In the genomic region with DNA sequence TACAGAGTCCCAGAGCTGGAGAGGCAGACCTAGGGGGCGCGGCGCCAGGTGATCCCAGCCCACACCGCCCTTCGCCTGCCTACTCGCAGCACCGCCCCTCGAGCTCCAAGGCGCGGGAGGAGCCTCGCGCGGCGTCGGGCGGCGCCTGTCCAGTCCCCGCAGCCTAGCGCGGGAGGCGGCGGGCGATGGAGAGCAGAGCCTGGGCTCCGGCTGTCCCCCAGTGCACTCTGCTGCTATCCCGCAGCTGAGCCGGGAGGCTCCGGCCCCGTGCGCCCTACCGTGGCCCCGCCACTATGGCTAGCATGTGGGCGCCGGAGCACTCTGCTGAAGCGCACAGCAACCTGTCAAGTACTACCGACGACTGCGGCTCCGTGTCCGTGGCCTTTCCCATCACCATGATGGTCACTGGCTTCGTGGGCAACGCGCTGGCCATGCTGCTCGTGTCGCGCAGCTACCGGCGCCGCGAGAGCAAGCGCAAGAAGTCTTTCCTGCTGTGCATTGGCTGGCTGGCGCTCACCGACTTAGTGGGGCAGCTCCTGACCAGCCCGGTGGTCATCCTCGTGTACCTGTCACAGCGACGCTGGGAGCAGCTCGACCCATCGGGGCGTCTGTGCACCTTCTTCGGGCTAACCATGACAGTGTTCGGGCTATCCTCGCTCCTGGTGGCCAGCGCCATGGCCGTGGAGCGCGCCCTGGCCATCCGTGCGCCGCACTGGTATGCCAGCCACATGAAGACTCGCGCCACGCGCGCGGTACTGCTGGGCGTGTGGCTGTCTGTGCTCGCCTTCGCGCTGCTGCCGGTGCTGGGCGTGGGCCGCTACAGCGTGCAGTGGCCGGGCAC, we compare ENCODE assay signal across 8 mouse cellular contexts. TPM values are rescaled to one million over a fixed set of nuclear protein-coding genes. Genes with fewer than 3 reads are reported as not detected.
DNase-seq lines count a peak whose midpoint lies in the region; ATAC-seq lines count a peak whose summit lies in the region.

Gene Ptger3, plus strand, starts transcription at position 168 of the 841 bp plus-strand sequence.

- H3K4me3 ChIP-seq in liver, embryonic 11.5 days (ENCODE audit: low read depth, low read length): peak within 1 kb of the TSS; percentile 63
- H3K4me3 ChIP-seq in neural tube, embryonic 11.5 days (ENCODE audit: low read depth, low read length): peak within 1 kb of the TSS; percentile 38

- ATAC-seq in liver, embryonic 11.5 days (replicated peaks; ENCODE audit: low FRiP score): peak; percentile 72
- peak; percentile 71 for ATAC-seq in neural tube, embryonic 11.5 days (ENCODE audit: insufficient read depth, low FRiP score, low TSS enrichment)

- no peaks in the 10 kb centered on the region for H3K9me3 ChIP-seq in liver, embryonic 11.5 days (ENCODE audit: control insufficient read depth, low read length)
- H3K9me3 ChIP-seq in neural tube, embryonic 11.5 days (ENCODE audit: control insufficient read depth, low read length): no peaks in the 10 kb centered on the region

- peaks cover 17% of the 10 kb centered on the region for H3K27me3 ChIP-seq in liver, embryonic 11.5 days (replicated peaks; ENCODE audit: control insufficient read depth, insufficient read depth, low read length)
- H3K27me3 ChIP-seq in neural tube, embryonic 11.5 days (ENCODE audit: control insufficient read depth, insufficient read depth, low read length): peaks cover 31% of the 10 kb centered on the region

- H3K9ac ChIP-seq in liver, embryonic 11.5 days (ENCODE audit: low read depth, low read length): peak within 1 kb of the TSS; percentile 61
- no peak within 1 kb of the TSS for H3K9ac ChIP-seq in neural tube, embryonic 11.5 days (ENCODE audit: low read length)

- peak; percentile 15 for DNase-seq in layer of hippocampus, adult 11-12 months (ENCODE audit: low spot score)
- DNase-seq in layer of hippocampus, postnatal 25 days (ENCODE audit: extremely low spot score in 1 of 2, low spot score in 1 of 2): no peak
- peak; percentile 43 for DNase-seq in brain, adult 2 months (ENCODE audit: low read depth, low spot score)
- peak; percentile 22 to 39 for DNase-seq in frontal cortex, postnatal 10 days (ENCODE audit: low spot score in 2 of 2)
- DNase-seq in kidney, adult 8-10 months: peak; percentile 56 to 67
- peak; percentile 65 for DNase-seq in liver, embryonic 11.5 days (ENCODE audit: low spot score)
- DNase-seq in neural tube, embryonic 11.5 days (ENCODE audit: low spot score): peak; percentile 49
- peak; percentile 38 for DNase-seq in urinary bladder, postnatal 14 days (ENCODE audit: low spot score)

- WGBS in liver, embryonic 11.5 days: 1% methylated on average over 84 of the region's 84 CpGs
- WGBS in neural tube, embryonic 11.5 days: 2% methylated on average over 75 of the region's 84 CpGs

- no peaks in the 10 kb centered on the region for H3K36me3 ChIP-seq in liver, embryonic 11.5 days (ENCODE audit: control insufficient read depth, insufficient read depth, low read length)
- no peaks in the 10 kb centered on the region for H3K36me3 ChIP-seq in neural tube, embryonic 11.5 days (ENCODE audit: control insufficient read depth, insufficient read depth, low read length)

- H3K4me1 ChIP-seq in liver, embryonic 11.5 days (replicated peaks; ENCODE audit: control insufficient read depth, insufficient read depth, low read length): peaks cover 10% of the 10 kb centered on the region; the same call in 1 of the 2 replicates
- peaks cover 9% of the 10 kb centered on the region for H3K4me1 ChIP-seq in neural tube, embryonic 11.5 days (ENCODE audit: control insufficient read depth, insufficient read depth, low read length)

- H3K27ac ChIP-seq in liver, embryonic 11.5 days (ENCODE audit: low read depth, low read length): no peak within 1 kb of the TSS
- no peak within 1 kb of the TSS for H3K27ac ChIP-seq in neural tube, embryonic 11.5 days (ENCODE audit: low read depth, low read length)

- H3K4me2 ChIP-seq in liver, embryonic 11.5 days: peak within 1 kb of the TSS; percentile 100
- H3K4me2 ChIP-seq in neural tube, embryonic 11.5 days (ENCODE audit: low read depth): peak within 1 kb of the TSS; percentile 75

RNA-seq across cellular contexts. Expression of gene Ptger3, which starts in this region (rescaled TPM):
- total RNA-seq in layer of hippocampus, postnatal 25 days (2021): 1 to 10 TPM; 1.7 to 2.2 TPM
- polyA plus RNA-seq in liver, embryonic 11.5 days (2014; fragmentation: Nextera tagmentation; extraction: Ambion mirVana): 15.8 and 18.0 TPM in 2 replicates
- polyA plus RNA-seq in neural tube, embryonic 11.5 days (2014; fragmentation: Nextera tagmentation; extraction: Ambion mirVana): 0.70 and 1.0 TPM in 2 replicates

Comparison
In these comparisons a context has a peak if more than half of its experiments do, and no peak if none do; other contexts are left out.
1. DNase-seq: peak in layer of hippocampus, adult 11-12 months (single experiment), brain, adult 2 months (single experiment), frontal cortex, postnatal 10 days (2 of 2), kidney, adult 8-10 months (2 of 2), liver, embryonic 11.5 days (single experiment), neural tube, embryonic 11.5 days (single experiment) and urinary bladder, postnatal 14 days (single experiment); none in layer of hippocampus, postnatal 25 days (0 of 2).